Mouse (Mus musculus) cerebellum, adult 9-11 months (tissue): ENCODE measurements at regions not wholly inside any gene's neighbourhood (a gene's known extent, or its start where the extent isn't known, plus 50 kb on each side); places are given as distances from the start of the nearest gene placed in this dataset.

Experiments used
- DNase-seq: peaks from one replicate; pipeline ENCODE4 v3.0.0; 2022

- no peak for DNase-seq
Observed at GRCm38 (mm10) chr3:125813798-125814197, 124.6 kb downstream of the Ugt8a start.

- DNase-seq = peak; percentile 13
Observed at GRCm38 (mm10) chr3:125812829-125813228, 125.6 kb downstream of the Ugt8a start.

- DNase-seq = no peak
Observed at GRCm38 (mm10) chr3:125794606-125795005, 143.8 kb downstream of the Ugt8a start.

- no peak for DNase-seq
Observed at GRCm38 (mm10) chr3:125781357-125781756, 157.1 kb downstream of the Ugt8a start.

DNA sequence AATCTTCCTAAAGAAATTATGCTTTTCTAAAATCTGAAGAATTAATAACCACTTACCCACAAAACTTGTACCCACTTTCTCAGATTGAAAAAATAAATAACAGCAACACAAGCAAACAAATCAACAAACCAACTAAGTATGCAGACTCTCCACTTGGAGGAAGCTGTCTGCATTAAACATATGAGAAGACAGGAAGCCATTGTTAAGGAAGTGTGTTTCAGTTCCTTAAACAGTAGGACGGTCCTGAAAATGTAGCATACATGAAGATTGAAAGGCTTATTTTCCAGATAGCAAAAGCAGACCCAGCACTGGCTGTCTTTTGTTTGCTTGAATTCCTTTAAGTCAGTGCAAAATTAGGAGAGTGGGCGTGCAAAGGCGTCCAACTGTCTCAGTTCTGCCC lies 158.2 kb downstream of the Ugt8a start:
- DNase-seq = no peak
